Mouse (Mus musculus) small intestine, adult 10 weeks (tissue): ENCODE results near the gene Nup50. TPM values are rescaled to one million over a fixed set of nuclear protein-coding genes. Genes with fewer than 3 reads are reported as not detected.

Source experiments
- polyA plus RNA-seq: library from polyadenylated mRNA; stranded (reverse); fragments of 350-450 nt; fragmentation: Illumina TruSeq; extraction: RNeasy Lipid Tissue Mini Kit (QIAGEN cat#74804); gene quantifications from one replicate; pipeline ENCODE4 v1.2.3, GENCODE M21; 2014; ENCODE audit warnings: low replicate concordance

The Nup50 gene
- 16.5 TPM for polyA plus RNA-seq

DNA sequence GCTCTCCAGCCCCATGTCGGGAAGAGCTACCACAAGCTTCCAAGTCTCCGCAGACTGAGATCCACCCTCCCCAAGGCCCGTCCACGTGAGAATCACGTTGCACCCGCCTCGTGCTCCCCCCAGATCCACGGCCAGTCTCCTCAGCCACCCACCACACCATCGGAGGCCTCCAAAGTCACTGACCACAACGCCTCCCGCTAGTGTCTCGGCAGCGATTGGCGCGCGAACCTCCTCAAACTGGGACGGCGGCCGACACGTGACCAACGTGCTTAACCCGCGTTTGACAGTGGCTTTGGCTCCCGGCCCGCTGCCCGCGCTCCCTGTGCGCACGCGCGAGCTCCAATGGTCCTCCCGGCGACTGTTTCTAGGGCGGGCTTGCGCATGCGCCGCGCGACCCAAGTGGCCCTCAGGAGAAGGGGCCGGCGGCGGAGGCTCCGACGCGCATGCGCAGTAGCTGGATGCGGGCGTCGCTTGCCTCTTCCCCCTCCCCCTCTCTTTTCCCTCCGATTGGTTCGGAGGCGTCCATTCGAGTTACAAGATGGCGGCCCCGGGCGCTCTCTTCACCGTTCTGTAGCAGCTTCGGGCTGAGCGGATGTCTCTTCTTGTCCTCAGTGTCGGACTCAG, at the start of gene Nup50:
Gene Nup50 (plus strand): TSS at position 528 of the 624 bp plus-strand sequence.

DNA sequence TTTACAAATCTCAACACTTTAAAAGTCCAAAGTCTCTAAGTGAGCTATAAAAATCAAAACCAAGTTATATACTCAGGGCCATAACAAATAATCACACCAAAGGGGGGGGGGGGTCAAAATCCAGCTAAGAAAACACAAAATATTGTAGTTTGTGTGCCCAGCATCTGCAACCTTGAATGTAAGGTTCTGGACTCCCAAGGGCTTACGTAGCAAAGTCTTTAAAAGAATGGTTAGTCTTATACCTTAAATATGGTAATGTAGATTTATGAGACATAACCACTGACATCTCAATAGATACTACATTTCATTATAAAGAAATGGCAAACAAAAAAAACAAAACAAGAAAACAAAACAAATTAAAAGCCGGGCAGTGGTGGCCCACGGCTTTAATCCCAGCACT, 3.3 kb upstream of the Nup50 start, which contains the start of gene Gm29666:
Gene Gm29666 (minus strand): TSS at position 101 of the 400 bp plus-strand sequence.

DNA sequence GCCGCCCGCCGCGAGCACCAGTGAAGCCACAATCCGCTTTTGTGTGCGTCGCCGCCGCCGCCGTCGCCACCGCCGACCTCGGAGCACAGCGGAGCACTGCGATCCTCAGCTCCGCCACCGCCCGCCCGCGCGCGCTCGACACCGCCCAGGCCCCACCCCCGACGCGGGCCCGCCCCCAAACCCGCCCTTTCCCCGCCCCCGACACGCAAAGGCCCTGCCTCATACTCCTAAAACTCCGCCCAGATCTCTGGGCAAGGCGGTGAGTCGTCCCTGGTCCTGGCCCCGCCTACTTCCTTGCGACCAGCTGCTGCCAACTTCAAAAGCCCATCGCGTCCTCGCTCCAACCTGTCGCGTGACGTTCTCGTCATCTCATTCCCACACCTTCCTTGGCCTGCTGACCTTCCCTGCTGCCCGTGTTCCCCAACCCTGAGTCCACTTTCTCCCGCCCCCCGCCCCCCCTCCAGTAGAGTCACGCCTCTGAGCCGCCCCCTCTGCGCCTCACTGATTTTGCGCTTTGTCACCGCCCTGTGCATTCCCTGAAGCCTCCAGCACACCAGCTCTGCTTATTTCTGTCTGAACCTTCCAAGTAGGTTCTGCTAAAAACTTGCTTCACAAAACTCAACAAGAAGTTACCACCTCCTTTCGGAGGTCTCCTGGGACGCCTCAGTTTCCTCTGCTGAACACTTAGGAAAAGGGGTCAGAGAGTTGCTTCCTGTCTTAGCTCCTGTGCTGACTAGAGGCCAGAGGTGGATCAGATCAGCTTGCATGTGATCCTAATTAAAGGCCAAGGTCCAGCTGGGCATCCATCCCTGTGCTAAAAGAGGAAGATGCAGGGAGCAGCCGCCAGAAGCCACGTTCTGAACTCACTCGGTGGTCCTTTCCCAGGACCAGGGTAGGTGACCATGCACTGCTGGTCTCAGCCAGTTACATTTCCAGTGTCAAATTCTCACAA, 64.9 kb downstream of the Nup50 start, which contains the start of gene 5031439G07Rik:
Gene 5031439G07Rik (minus strand): TSS at position 678 of the 952 bp plus-strand sequence.

Other genes starting within 250 kb of the Nup50 start
- 0.48 TPM for gene Arhgap8, start 203.4 kb upstream of the Nup50 start, polyA plus RNA-seq
- gene Phf21b, start 67.4 kb upstream of the Nup50 start, polyA plus RNA-seq = 0.15 TPM
- 0.45 TPM for gene Gm29666, start 3.4 kb upstream of the Nup50 start, polyA plus RNA-seq
- 8.8 TPM for gene 5031439G07Rik, start 65.1 kb downstream of the Nup50 start, polyA plus RNA-seq
- not detected for gene Upk3a, start 93.7 kb downstream of the Nup50 start, polyA plus RNA-seq
- gene Fam118a, start 105.5 kb downstream of the Nup50 start, polyA plus RNA-seq = 36.3 TPM
- not detected for gene Smc1b, start 208.6 kb downstream of the Nup50 start, polyA plus RNA-seq
- not detected for gene Ribc2, start 208.7 kb downstream of the Nup50 start, polyA plus RNA-seq